Mouse (Mus musculus): Measurements from ENCODE around the gene Tdrd7.
A peak's percentile ranks its signal among the peaks of the same experiment; 100 is the strongest.

GRCm38 (mm10) chr4:46023021-46023481 is 57.9 kb downstream of the Tdrd7 start:
- TF ChIP-seq CTCF (IDR thresholded peaks at IDR 0.05; ENCODE audit: low read depth) (no peak), EP300 (IDR thresholded peaks at IDR 0.05; ENCODE audit: low read depth) (peak; percentile 86)
